Mouse (Mus musculus): ENCODE measurements at regions not wholly inside any gene's neighbourhood (a gene's known extent, or its start where the extent isn't known, plus 50 kb on each side); places are given as distances from the start of the nearest gene placed in this dataset.

DNA sequence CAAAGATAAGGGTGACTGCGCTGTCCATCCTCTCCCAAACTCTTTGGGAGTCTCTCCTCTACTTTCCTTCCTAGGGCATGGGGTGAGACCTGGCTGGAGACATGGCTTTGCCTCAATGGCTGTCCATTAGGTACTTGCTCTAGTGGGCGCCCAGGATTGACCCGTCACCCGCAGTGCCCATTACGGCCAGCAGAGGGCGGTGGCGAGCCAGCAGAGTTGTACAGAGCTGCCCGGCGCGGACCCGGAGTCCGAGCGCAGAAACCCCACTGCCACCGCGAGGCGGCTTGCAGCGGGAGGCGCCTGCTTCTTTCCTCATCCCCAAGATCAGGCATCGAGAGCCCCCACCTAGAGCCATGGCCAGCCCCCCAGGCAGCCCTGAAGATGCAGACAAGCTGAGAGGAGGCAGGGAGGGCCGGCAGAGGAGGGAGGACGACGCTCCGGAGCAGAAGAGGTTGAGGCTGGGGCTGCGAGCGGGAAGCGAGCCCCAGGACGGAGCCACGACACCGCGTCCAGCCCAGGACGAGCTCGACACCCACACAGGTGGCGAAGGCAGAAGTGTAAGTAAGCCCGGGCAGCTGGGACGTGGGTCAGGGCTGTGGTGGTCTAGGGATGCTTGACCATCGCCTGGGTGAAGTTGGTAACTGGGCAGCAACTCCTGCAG, 50.9 kb upstream of the Eef2kmt start:
- peak; percentile 88 for DNase-seq (ENCODE audit: low read depth, low spot score)

Measured in CD4-positive, CD25-positive, alpha-beta regulatory T cell, adult 2 months (primary cell).